Mouse (Mus musculus) MEL (cell line): Measurements from ENCODE around the gene Abcc1. TPM values are rescaled to one million over a fixed set of nuclear protein-coding genes. Genes with fewer than 3 reads are reported as not detected.

ENCODE experiments used
- DNase-seq: peaks from one replicate; pipeline ENCODE4 v3.0.0; 2011; ENCODE audit warnings: low read depth, low spot score
- H3K27ac ChIP-seq: 2 replicates; pipeline ENCODE4 v1.5.1; 2012; ENCODE audit warnings: low read depth, mild to moderate bottlenecking, control low read depth, low read length, moderate library complexity; ENCODE audit not compliant: control insufficient read depth
- H3K27me3 ChIP-seq, 2 experiments: fragments of 150-350 bp in 1 of 2; sonication (generic) in 1 of 2; 2 replicates each; pipeline ENCODE4 v1.6.1; 2012; ENCODE audit warnings: low read length in 2 of 2, mild to moderate bottlenecking in 2 of 2, improper control_type of control experiment in 1 of 2, moderate library complexity in 1 of 2; ENCODE audit not compliant: insufficient read depth in 2 of 2, control insufficient read depth in 1 of 2
- H3K36me3 ChIP-seq, 2 experiments: 2 replicates each; pipeline ENCODE4 v1.6.1; 2012 to 2014; ENCODE audit warnings: low read length in 2 of 2, improper control_type of control experiment in 1 of 2, inconsistent platforms in 1 of 2, mild to moderate bottlenecking in 1 of 2; ENCODE audit not compliant: insufficient read depth in 2 of 2, control insufficient read depth in 1 of 2
- H3K4me1 ChIP-seq, 2 experiments: fragments of 150-350 bp in 1 of 2; sonication (generic) in 1 of 2; 2 replicates each; pipeline ENCODE4 v1.6.1; 2012; ENCODE audit warnings: low read length in 2 of 2, improper control_type of control experiment in 1 of 2, mild to moderate bottlenecking in 1 of 2; ENCODE audit not compliant: insufficient read depth in 2 of 2, control insufficient read depth in 1 of 2
- H3K4me3 ChIP-seq, 2 experiments: fragments of 150-350 bp in 1 of 2; sonication (generic) in 1 of 2; 2 replicates each; pipeline ENCODE4 v1.5.1; 2012; ENCODE audit warnings: low read depth in 2 of 2, low read length in 2 of 2, mild to moderate bottlenecking in 2 of 2, moderate library complexity in 2 of 2, control low read depth in 1 of 2, improper control_type of control experiment in 1 of 2; ENCODE audit not compliant: control insufficient read depth in 1 of 2, insufficient read depth in 1 of 2
- H3K79me2 ChIP-seq: 2 replicates; pipeline ENCODE4 v1.6.1; 2012; ENCODE audit warnings: mild to moderate bottlenecking, low read length, moderate library complexity; ENCODE audit not compliant: control insufficient read depth, poor library complexity, insufficient read depth
- H3K9ac ChIP-seq: 2 replicates; pipeline ENCODE4 v1.6.1; 2012; ENCODE audit warnings: low read depth, mild to moderate bottlenecking, control low read depth, low read length, moderate library complexity; ENCODE audit not compliant: control insufficient read depth, poor library complexity, severe bottlenecking
- H3K9me3 ChIP-seq: fragments of 150-350 bp; sonication (generic); replicated peaks from 2 replicates; pipeline ENCODE4 v1.6.1; 2012; ENCODE audit warnings: mild to moderate bottlenecking, low read length, improper control_type of control experiment, moderate library complexity; ENCODE audit not compliant: insufficient read depth
- BHLHE40 ChIP-seq: IDR thresholded peaks from 2 replicates; pipeline ENCODE4 v1.6.1; 2012; ENCODE audit warnings: low read depth, mild to moderate bottlenecking, inconsistent platforms, low read length, improper control_type of control experiment, borderline replicate concordance
- CHD1 ChIP-seq: IDR thresholded peaks from 2 replicates; pipeline ENCODE4 v1.6.1; 2012; ENCODE audit warnings: low read depth, mild to moderate bottlenecking, inconsistent platforms, low read length, improper control_type of control experiment
- CHD2 ChIP-seq: IDR thresholded peaks from 2 replicates; pipeline ENCODE4 v1.6.1; 2011; ENCODE audit warnings: low read length, improper control_type of control experiment
- CTCF ChIP-seq, 3 experiments: IDR thresholded peaks in 2 of 3; conservative IDR thresholded peaks in 1 of 3; 2 replicates each; pipeline ENCODE4 v1.5.1; 2011 to 2012; ENCODE audit warnings: low read length in 3 of 3, low read depth in 2 of 3, mild to moderate bottlenecking in 2 of 3, improper control_type of control experiment in 1 of 3, inconsistent platforms in 1 of 3, mixed read lengths in 1 of 3, moderate library complexity in 1 of 3; ENCODE audit not compliant: control insufficient read depth in 1 of 3, insufficient read depth in 1 of 3, poor library complexity in 1 of 3, severe bottlenecking in 1 of 3
- ELF1 ChIP-seq: IDR thresholded peaks from 2 replicates; pipeline ENCODE4 v1.6.1; 2014; ENCODE audit warnings: low read depth, mild to moderate bottlenecking, inconsistent platforms, low read length, improper control_type of control experiment, moderate library complexity
- ETS1 ChIP-seq: IDR thresholded peaks from 2 replicates; pipeline ENCODE4 v1.6.1; 2012; ENCODE audit warnings: low read depth, mild to moderate bottlenecking, inconsistent platforms, low read length, improper control_type of control experiment, moderate library complexity
- GABPA ChIP-seq: IDR thresholded peaks from 2 replicates; pipeline ENCODE4 v1.6.1; 2012; ENCODE audit warnings: low read depth, mild to moderate bottlenecking, inconsistent platforms, low read length, improper control_type of control experiment, moderate library complexity
- GATA1 ChIP-seq: IDR thresholded peaks from 2 replicates; pipeline ENCODE4 v1.6.1; 2011; ENCODE audit warnings: low read depth, low read length, improper control_type of control experiment
- HCFC1 ChIP-seq: IDR thresholded peaks from 2 replicates; pipeline ENCODE4 v1.6.1; 2012; ENCODE audit warnings: low read depth, mild to moderate bottlenecking, inconsistent platforms, low read length, improper control_type of control experiment, moderate library complexity
- JUND ChIP-seq: IDR thresholded peaks from 2 replicates; pipeline ENCODE4 v1.6.1; 2011; ENCODE audit warnings: low read depth, mild to moderate bottlenecking, improper control_type of control experiment, low read length
- KAT2A ChIP-seq: conservative IDR thresholded peaks from 2 replicates; pipeline ENCODE4 v1.6.1; 2012; ENCODE audit warnings: low read depth, low read length, improper control_type of control experiment, inconsistent platforms
- MAFK ChIP-seq: IDR thresholded peaks from 2 replicates; pipeline ENCODE4 v1.6.1; 2011; ENCODE audit warnings: low read depth, mild to moderate bottlenecking, low read length, improper control_type of control experiment, borderline replicate concordance
- MAX ChIP-seq: IDR thresholded peaks from 2 replicates; pipeline ENCODE4 v1.6.1; 2011; ENCODE audit warnings: low read length, improper control_type of control experiment
- MAZ ChIP-seq: IDR thresholded peaks from 2 replicates; pipeline ENCODE4 v1.6.1; 2012; ENCODE audit warnings: low read depth, mild to moderate bottlenecking, inconsistent platforms, low read length, improper control_type of control experiment
- MEF2A ChIP-seq: IDR thresholded peaks from 2 replicates; pipeline ENCODE4 v1.6.1; 2014; ENCODE audit warnings: low read depth, mild to moderate bottlenecking, inconsistent platforms, low read length, improper control_type of control experiment; ENCODE audit not compliant: poor library complexity, insufficient replicate concordance, severe bottlenecking; ENCODE audit errors: extremely low read depth
- MXI1 ChIP-seq: IDR thresholded peaks from 2 replicates; pipeline ENCODE4 v1.6.1; 2011; ENCODE audit warnings: mild to moderate bottlenecking, low read depth, low read length, improper control_type of control experiment
- NELFE ChIP-seq: IDR thresholded peaks from 2 replicates; pipeline ENCODE4 v1.6.1; 2011; ENCODE audit warnings: low read depth, low read length, improper control_type of control experiment
- NRF1 ChIP-seq: IDR thresholded peaks from 2 replicates; pipeline ENCODE4 v1.6.1; 2014; ENCODE audit warnings: low read depth, mild to moderate bottlenecking, inconsistent platforms, low read length, improper control_type of control experiment, moderate library complexity; ENCODE audit not compliant: poor library complexity, insufficient read depth, severe bottlenecking
- POLR2A ChIP-seq, 2 experiments: IDR thresholded peaks; 2 replicates each; pipeline ENCODE4 v1.6.1; 2011 to 2012; ENCODE audit warnings: low read length in 2 of 2, mild to moderate bottlenecking in 2 of 2, control low read depth in 1 of 2, improper control_type of control experiment in 1 of 2, low read depth in 1 of 2, moderate library complexity in 1 of 2; ENCODE audit not compliant: control insufficient read depth in 1 of 2, insufficient read depth in 1 of 2, poor library complexity in 1 of 2
- POLR2AphosphoS2 ChIP-seq: IDR thresholded peaks from 2 replicates; pipeline ENCODE4 v1.6.1; 2011; ENCODE audit warnings: low read length, improper control_type of control experiment
- RAD21 ChIP-seq: IDR thresholded peaks from 2 replicates; pipeline ENCODE4 v1.6.1; 2011; ENCODE audit warnings: mild to moderate bottlenecking, low read depth, low read length, improper control_type of control experiment
- RCOR1 ChIP-seq: IDR thresholded peaks from 2 replicates; pipeline ENCODE4 v1.6.1; 2012; ENCODE audit warnings: low read depth, mild to moderate bottlenecking, inconsistent platforms, low read length, improper control_type of control experiment
- SIN3A ChIP-seq: IDR thresholded peaks from 2 replicates; pipeline ENCODE4 v1.6.1; 2012; ENCODE audit warnings: low read length, improper control_type of control experiment, inconsistent platforms
- TBP ChIP-seq: IDR thresholded peaks from 2 replicates; pipeline ENCODE4 v1.8.0; 2011; ENCODE audit warnings: low read depth, low read length, improper control_type of control experiment
- TCF12 ChIP-seq: IDR thresholded peaks from 2 replicates; pipeline ENCODE4 v1.6.1; 2014; ENCODE audit warnings: low read depth, mild to moderate bottlenecking, inconsistent platforms, low read length, improper control_type of control experiment, moderate library complexity
- UBTF ChIP-seq: IDR thresholded peaks from 2 replicates; pipeline ENCODE4 v1.6.1; 2012; ENCODE audit warnings: low read depth, mild to moderate bottlenecking, inconsistent platforms, low read length, improper control_type of control experiment, moderate library complexity, borderline replicate concordance; ENCODE audit not compliant: insufficient read depth
- USF1 ChIP-seq: IDR thresholded peaks from 2 replicates; pipeline ENCODE4 v1.6.1; 2014; ENCODE audit warnings: low read depth, mild to moderate bottlenecking, inconsistent platforms, low read length, improper control_type of control experiment, moderate library complexity
- USF2 ChIP-seq, 2 experiments: IDR thresholded peaks; 2 replicates each; pipeline ENCODE4 v1.6.1; 2011 to 2012; ENCODE audit warnings: improper control_type of control experiment in 2 of 2, low read length in 2 of 2, borderline replicate concordance in 1 of 2, inconsistent platforms in 1 of 2, low read depth in 1 of 2, mild to moderate bottlenecking in 1 of 2; ENCODE audit not compliant: insufficient read depth in 1 of 2
- ZC3H11A ChIP-seq: IDR thresholded peaks from 2 replicates; pipeline ENCODE4 v1.6.1; 2012; ENCODE audit warnings: low read depth, mild to moderate bottlenecking, inconsistent platforms, low read length, improper control_type of control experiment
- ZKSCAN1 ChIP-seq: IDR thresholded peaks from 2 replicates; pipeline ENCODE4 v1.6.1; 2012; ENCODE audit warnings: low read depth, mild to moderate bottlenecking, inconsistent platforms, low read length, improper control_type of control experiment, moderate library complexity
- ZMIZ1 ChIP-seq: IDR thresholded peaks from 2 replicates; pipeline ENCODE4 v1.6.1; 2012; ENCODE audit warnings: low read depth, mild to moderate bottlenecking, inconsistent platforms, low read length, improper control_type of control experiment, moderate library complexity
- polyA plus RNA-seq, 2 experiments: library from polyadenylated mRNA; stranded (reverse) in 1 of 2; unstranded in 1 of 2; fragments of >175 nt in 1 of 2; fragments of >200 nt in 1 of 2; gene quantifications; 2 replicates each; pipeline versions ENCODE4 v1.2.1 to v1.2.4; 2012; ENCODE audit warnings: low replicate concordance in 2 of 2, low read depth in 1 of 2; ENCODE audit not compliant: insufficient read length in 2 of 2, insufficient read depth in 1 of 2, missing spikeins in 1 of 2
- total RNA-seq: library from RNA; depleted of rRNA; stranded (reverse); fragments of 300-350 nt; gene quantifications from 2 replicates; pipeline ENCODE4 v1.2.3, GENCODE M21; 2012

The Abcc1 gene
- total and polyA plus RNA-seq, 3 experiments: 31.5 to 39.8 (median 34.2) TPM

DNA sequence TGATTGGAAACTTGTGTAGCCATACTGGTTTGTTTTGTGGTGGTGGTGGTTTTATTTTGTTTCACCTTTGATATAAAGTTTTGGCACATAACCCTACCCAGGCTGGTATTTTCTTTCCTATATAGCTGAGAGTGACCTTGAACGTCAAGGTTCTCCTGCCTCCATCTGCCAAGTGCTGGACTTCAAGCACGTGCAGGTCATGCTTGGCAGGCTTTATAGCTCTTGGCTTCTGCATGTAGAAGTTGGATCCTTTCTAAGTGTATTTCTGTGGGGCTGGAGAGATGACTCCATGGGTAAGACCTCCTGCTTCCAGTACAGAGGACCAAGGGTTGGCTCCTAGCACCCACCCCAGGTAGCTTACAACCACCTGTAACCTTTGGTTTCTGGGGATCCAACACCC is 47.8 kb downstream of the Abcc1 start:
- no peaks in the 10 kb centered on the region for H3K27me3 ChIP-seq
- no peak overlapping the region for H3K27ac ChIP-seq
- peaks cover 0 to 9% of the 10 kb centered on the region in 2 experiments; a peak in 3 of 4 replicates for H3K4me1 ChIP-seq
- no peak for TF ChIP-seq CHD1
- TF ChIP-seq KAT2A: no peak
- TF ChIP-seq GABPA: no peak
- TF ChIP-seq RAD21: no peak
- TF ChIP-seq ZC3H11A: no peak
- TF ChIP-seq TBP: no peak
- no peak for TF ChIP-seq MAZ
- TF ChIP-seq NELFE: no peak
- no peak for TF ChIP-seq CTCF (IDR thresholded peaks at IDR 0.05 in 2 of 3, conservative IDR thresholded peaks at IDR 0.05 in 1 of 3; ENCODE audit: control insufficient read depth in 1 of 3, insufficient read depth in 1 of 3, low read depth in 2 of 3, low read length in 3 of 3, poor library complexity in 1 of 3, severe bottlenecking in 1 of 3)
- H3K9ac ChIP-seq: no peak overlapping the region
- no peaks in the 10 kb centered on the region for H3K79me2 ChIP-seq
- peaks cover 12 to 28% of the 10 kb centered on the region in 2 experiments for H3K36me3 ChIP-seq
- no peak for DNase-seq
- H3K4me3 ChIP-seq: no peak overlapping the region
- H3K9me3 ChIP-seq: no peaks in the 10 kb centered on the region

DNA sequence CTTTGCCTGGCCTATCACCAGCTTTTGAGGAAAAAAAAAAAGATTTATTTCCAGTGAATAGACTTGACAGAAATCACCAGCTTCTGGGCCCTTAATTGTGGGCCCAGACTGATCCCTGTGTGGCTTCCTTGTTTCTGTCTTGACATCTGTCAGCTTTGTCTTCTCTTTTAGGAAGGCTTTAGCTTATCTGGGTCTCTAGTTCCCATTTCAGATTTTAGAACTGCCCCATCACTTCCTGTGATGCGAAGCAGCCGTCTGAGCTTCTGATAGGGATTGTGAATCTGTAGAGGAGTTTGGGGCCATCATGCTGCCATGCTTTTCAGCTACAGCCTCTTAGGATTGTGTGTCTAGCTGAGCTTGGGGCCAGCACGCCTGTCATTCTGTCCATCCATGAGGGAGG is 48.4 kb downstream of the Abcc1 start:
- no peak overlapping the region for H3K27ac ChIP-seq
- no peaks in the 10 kb centered on the region for H3K79me2 ChIP-seq
- peak; percentile 63 for DNase-seq
- H3K4me1 ChIP-seq: peaks cover 0 to 9% of the 10 kb centered on the region in 2 experiments; a peak in 3 of 4 replicates
- no peak overlapping the region for H3K4me3 ChIP-seq
- peaks cover 12 to 30% of the 10 kb centered on the region in 2 experiments for H3K36me3 ChIP-seq
- H3K9me3 ChIP-seq: no peaks in the 10 kb centered on the region
- no peaks in the 10 kb centered on the region for H3K27me3 ChIP-seq
- H3K9ac ChIP-seq: no peak overlapping the region
- TF ChIP-seq CHD2: no peak
- TF ChIP-seq JUND: no peak
- no peak for TF ChIP-seq POLR2AphosphoS2
- no peak for TF ChIP-seq MAZ
- no peak for TF ChIP-seq SIN3A
- TF ChIP-seq GABPA: no peak
- TF ChIP-seq ZKSCAN1: no peak
- TF ChIP-seq NRF1: no peak
- TF ChIP-seq BHLHE40: no peak
- TF ChIP-seq MEF2A: no peak
- TF ChIP-seq USF1: no peak
- TF ChIP-seq MAX: no peak
- TF ChIP-seq TCF12: 0 out of 2 replicates have a peak, but pooled peaks have one; percentile 13
- TF ChIP-seq MAFK: no peak
- TF ChIP-seq NELFE: no peak
- TF ChIP-seq USF2 (IDR thresholded peaks at IDR 0.05; ENCODE audit: borderline replicate concordance in 1 of 2, insufficient read depth in 1 of 2, low read depth in 1 of 2, low read length in 2 of 2): no peak
- no peak for TF ChIP-seq MXI1
- TF ChIP-seq HCFC1: no peak
- no peak for TF ChIP-seq UBTF
- TF ChIP-seq POLR2A (IDR thresholded peaks at IDR 0.05; ENCODE audit: control insufficient read depth in 1 of 2, insufficient read depth in 1 of 2, low read depth in 1 of 2, low read length in 2 of 2, poor library complexity in 1 of 2): no peak; a peak in 1 of 4 replicates
- no peak for TF ChIP-seq RAD21
- TF ChIP-seq ZMIZ1: no peak
- no peak for TF ChIP-seq TBP
- TF ChIP-seq ELF1: no peak
- peak; percentile 60 for TF ChIP-seq GATA1
- TF ChIP-seq CTCF (IDR thresholded peaks at IDR 0.05 in 2 of 3, conservative IDR thresholded peaks at IDR 0.05 in 1 of 3; ENCODE audit: control insufficient read depth in 1 of 3, insufficient read depth in 1 of 3, low read depth in 2 of 3, low read length in 3 of 3, poor library complexity in 1 of 3, severe bottlenecking in 1 of 3): no peak
- TF ChIP-seq RCOR1: peak; percentile 92
- TF ChIP-seq ETS1: 0 out of 2 replicates have a peak, but pooled peaks have one; percentile 19
